8 mouse cellular contexts compared by ENCODE assay signal in genomic region chr5:135903551-135904151, GRCm38 (mm10). TPM values are rescaled to one million over a fixed set of nuclear protein-coding genes. Genes with fewer than 3 reads are reported as not detected.
DNase-seq lines count a peak whose midpoint lies in the region; ATAC-seq lines count a peak whose summit lies in the region.

No protein-coding gene starts in this region.

- peak; percentile 97 for ATAC-seq in intestine, embryonic 15.5 days

- H3K4me3 ChIP-seq in intestine, embryonic 15.5 days (replicated peaks), result peak overlapping the region; percentile 44

- no peaks in the 10 kb centered on the region for H3K9me3 ChIP-seq in intestine, embryonic 15.5 days

- DNase-seq in adrenal gland, adult 18-20 months (ENCODE audit: low spot score in 2 of 2), result peak; percentile 97 to 98
- DNase-seq in embryo, embryonic 10.5 days (ENCODE audit: low spot score), result peak; percentile 94
- peak; percentile 85 for DNase-seq in gastrocnemius, postnatal 25 days
- peak; percentile 94 to 96 for DNase-seq in left cerebral cortex, postnatal 14 days (ENCODE audit: low spot score in 2 of 2)
- DNase-seq in mesoderm, embryonic 11.5 days (ENCODE audit: low read depth, low spot score), result peak; percentile 95
- DNase-seq in right cerebral cortex, postnatal 25 days, result peak; percentile 92
- DNase-seq in urinary bladder, postnatal 36 days (ENCODE audit: low spot score in 2 of 2), result peak; percentile 89 to 92

- H3K4me2 ChIP-seq in intestine, embryonic 15.5 days (replicated peaks), result peak overlapping the region; percentile 86

- H3K36me3 ChIP-seq in intestine, embryonic 15.5 days, result peaks cover 3% of the 10 kb centered on the region; the same call in 1 of the 2 replicates

- peak overlapping the region; percentile 64 for H3K27ac ChIP-seq in intestine, embryonic 15.5 days

- intact Hi-C loops in left cerebral cortex, postnatal 14 days (cut with DNase I), result loop anchor here (2.0 to 5.0 kb wide), 3 partner anchors 31 to 159 kb away; partner anchors contain the start of gene Ywhag

- H3K9ac ChIP-seq in intestine, embryonic 15.5 days, result peak overlapping the region; percentile 45

- no peaks in the 10 kb centered on the region for H3K27me3 ChIP-seq in intestine, embryonic 15.5 days (replicated peaks)

- H3K4me1 ChIP-seq in intestine, embryonic 15.5 days (replicated peaks), result peaks cover 14% of the 10 kb centered on the region; the same call in 1 of the 2 replicates

- WGBS in intestine, embryonic 15.5 days, result under 1% methylated on average over 30 of the region's 30 CpGs

RNA-seq across cellular contexts. Expression of gene Hspb1, which starts 15.9 kb away (rescaled TPM):
- 1,000 to 10,000 TPM in 1 of 2 experiments, 100 to 1,000 TPM in 1; 220 to 1,206 TPM for total RNA-seq in adrenal gland, adult 18-20 months (2021)
- 100 to 1,000 TPM; 290 to 454 TPM for total RNA-seq in gastrocnemius, postnatal 25 days (2021)
- polyA plus RNA-seq in intestine, embryonic 15.5 days (2015; fragmentation: Nextera tagmentation; extraction: Ambion mirVana), result 113 and 116 TPM in 2 replicates
- total RNA-seq in left cerebral cortex, postnatal 14 days (2021), result 1 to 10 TPM; 6.9 to 9.4 TPM

RNA-seq across cellular contexts. Expression of gene Ywhag, which starts 30.8 kb away (rescaled TPM):
- 100 to 1,000 TPM; 665 to 853 TPM for total RNA-seq in adrenal gland, adult 18-20 months (2021)
- 100 to 1,000 TPM; 282 to 288 TPM for total RNA-seq in gastrocnemius, postnatal 25 days (2021)
- 151 and 154 TPM in 2 replicates for polyA plus RNA-seq in intestine, embryonic 15.5 days (2015; fragmentation: Nextera tagmentation; extraction: Ambion mirVana)
- total RNA-seq in left cerebral cortex, postnatal 14 days (2021), result 1,000 to 10,000 TPM; 1,469 to 1,528 TPM

Comparison
In these comparisons a context has a peak if more than half of its experiments do, and no peak if none do; other contexts are left out.
1. Peak in every context shown above with its lines: DNase-seq, ATAC-seq, H3K4me3 ChIP-seq and H3K27ac ChIP-seq.
2. RNA of gene Hspb1, which starts 15.9 kb away (total RNA-seq): 220 to 1,206 TPM in adrenal gland, adult 18-20 months and 290 to 454 TPM in gastrocnemius, postnatal 25 days; 6.9 to 9.4 TPM in left cerebral cortex, postnatal 14 days; every median in the first group is over 10 times any median in the second.